In the genomic region with DNA sequence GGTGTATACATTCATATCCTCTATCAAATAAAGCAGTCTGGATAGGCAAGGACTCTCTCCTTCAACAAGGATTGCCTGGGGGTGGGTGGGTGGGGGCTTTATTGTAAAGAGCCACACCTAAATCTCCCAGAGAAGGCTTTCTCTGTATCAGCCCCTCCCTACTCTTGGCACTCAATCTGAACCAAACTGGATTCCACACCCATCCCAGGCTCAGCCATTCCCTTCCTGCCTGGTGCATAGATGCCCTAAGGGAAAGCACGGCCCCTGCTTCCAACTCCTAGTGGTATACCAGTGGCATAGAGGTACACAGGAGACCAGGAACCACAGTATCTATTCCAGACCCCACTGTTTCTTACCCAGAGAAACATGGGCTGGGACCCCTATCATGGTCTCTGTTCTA, we compare ENCODE assay signal across 26 mouse cellular contexts.
DNase-seq lines count a peak whose midpoint lies in the region; ATAC-seq lines count a peak whose summit lies in the region.
"Had no signal": no experiment of that assay in that cellular context is flagged by ENCODE, and none has a peak within 500 bp of the region (broad histone marks: within the 10 kb centered on the region; RNA-seq: fewer than 3 reads in every experiment).

No protein-coding gene starts in this region.

- no peak overlapping the region for H3K27ac ChIP-seq in heart, embryonic 12.5 days (ENCODE audit: poor library complexity, severe bottlenecking)
- H3K27ac ChIP-seq in midbrain, embryonic 11.5 days (ENCODE audit: low read depth, low read length), result no peak overlapping the region
- H3K27ac ChIP-seq: embryonic facial prominence, embryonic 13.5 days; embryonic facial prominence, embryonic 15.5 days; forebrain, embryonic 13.5 days; forebrain, embryonic 15.5 days had no signal

- H3K9ac ChIP-seq in heart, embryonic 12.5 days, result no peak overlapping the region
- H3K9ac ChIP-seq in midbrain, embryonic 11.5 days (ENCODE audit: low read length), result no peak overlapping the region
- H3K9ac ChIP-seq: embryonic facial prominence, embryonic 13.5 days; embryonic facial prominence, embryonic 15.5 days; forebrain, embryonic 13.5 days; forebrain, embryonic 15.5 days; forebrain, postnatal 0 days had no signal

- no peaks in the 10 kb centered on the region for H3K36me3 ChIP-seq in heart, embryonic 12.5 days
- no peaks in the 10 kb centered on the region for H3K36me3 ChIP-seq in midbrain, embryonic 11.5 days (ENCODE audit: control insufficient read depth, insufficient read depth, low read length)
- H3K36me3 ChIP-seq: embryonic facial prominence, embryonic 13.5 days; embryonic facial prominence, embryonic 15.5 days; forebrain, embryonic 15.5 days; G1E had no signal

- WGBS in heart, embryonic 12.5 days, result 80% methylated on average over 1 of the region's 1 CpGs
- 89% methylated on average over 1 of the region's 1 CpGs for WGBS in midbrain, embryonic 11.5 days

- H3K9me3 ChIP-seq in heart, embryonic 12.5 days (replicated peaks), result no peaks in the 10 kb centered on the region
- no peaks in the 10 kb centered on the region for H3K9me3 ChIP-seq in midbrain, embryonic 11.5 days (ENCODE audit: control insufficient read depth, low read length)
- H3K9me3 ChIP-seq: embryonic facial prominence, embryonic 13.5 days; embryonic facial prominence, embryonic 15.5 days; forebrain, embryonic 13.5 days; forebrain, embryonic 15.5 days; G1E had no signal

- H3K4me1 ChIP-seq in heart, embryonic 12.5 days (replicated peaks), result no peaks in the 10 kb centered on the region
- no peaks in the 10 kb centered on the region for H3K4me1 ChIP-seq in midbrain, embryonic 11.5 days (ENCODE audit: control insufficient read depth, insufficient read depth, low read length)
- H3K4me1 ChIP-seq: embryonic facial prominence, embryonic 13.5 days; embryonic facial prominence, embryonic 15.5 days; forebrain, embryonic 13.5 days; forebrain, embryonic 15.5 days had no signal

- H3K27me3 ChIP-seq in heart, embryonic 12.5 days (replicated peaks), result no peaks in the 10 kb centered on the region
- H3K27me3 ChIP-seq in midbrain, embryonic 11.5 days (ENCODE audit: control insufficient read depth, insufficient read depth, low read length), result no peaks in the 10 kb centered on the region
- H3K27me3 ChIP-seq: CH12.LX; embryonic facial prominence, embryonic 13.5 days; embryonic facial prominence, embryonic 15.5 days; forebrain, embryonic 13.5 days; forebrain, embryonic 15.5 days had no signal

- no peak overlapping the region for H3K4me3 ChIP-seq in heart, embryonic 12.5 days
- no peak overlapping the region for H3K4me3 ChIP-seq in midbrain, embryonic 11.5 days (ENCODE audit: low read depth, low read length)
- H3K4me3 ChIP-seq: embryonic facial prominence, embryonic 13.5 days; embryonic facial prominence, embryonic 15.5 days; erythroblast, embryonic 14.5 days; forebrain, embryonic 13.5 days; forebrain, embryonic 15.5 days had no signal

- ATAC-seq in heart, embryonic 12.5 days (ENCODE audit: insufficient number of reproducible peaks, low FRiP score), result no peak
- no peak for ATAC-seq in midbrain, embryonic 11.5 days (ENCODE audit: low FRiP score)
- ATAC-seq: CD4-positive, CD25-positive, alpha-beta regulatory T cell, adult 4 months; forebrain, embryonic 13.5 days; forebrain, embryonic 15.5 days; forebrain, postnatal 0 days; Patski had no signal

- peak; percentile 68 for DNase-seq in ES-CJ7 (ENCODE audit: low read depth, low spot score)
- peak; percentile 44 for DNase-seq in R1 (ENCODE audit: low read depth, low spot score)
- DNase-seq in ZHBTc4 (ENCODE audit: low read depth, low spot score), result peak; percentile 77
- no peak for DNase-seq in midbrain, embryonic 11.5 days (ENCODE audit: low spot score, missing footprints)
- DNase-seq: adrenal gland, adult 2 months; adrenal gland, postnatal 10 days; adrenal gland, postnatal 25 days; B cell, adult 2 months; cerebellum, adult 11 months; cerebellum, adult 18-20 months; cerebellum, adult 8-10 months; cerebellum, adult 9-11 months; cerebellum, postnatal 14 days; cerebellum, postnatal 36 days; embryo, embryonic 11 days; forebrain, postnatal 0 days had no signal

- no peak overlapping the region for H3K4me2 ChIP-seq in heart, embryonic 12.5 days
- H3K4me2 ChIP-seq in midbrain, embryonic 11.5 days, result no peak overlapping the region
- H3K4me2 ChIP-seq: embryonic facial prominence, embryonic 13.5 days; embryonic facial prominence, embryonic 15.5 days; forebrain, embryonic 13.5 days; forebrain, embryonic 15.5 days had no signal
